Mouse (Mus musculus): ENCODE results near the gene Fiz1. TPM values are rescaled to one million over a fixed set of nuclear protein-coding genes. Genes with fewer than 3 reads are reported as not detected.

Gene Fiz1
- polyA plus RNA-seq, 1 experiment from 2014 or later: 15.6 TPM

- Histone ChIP-seq H3K9ac (no peak overlapping the region), H3K36me3 (replicated peaks) (no peaks in the 10 kb centered on the region), H3K9me3 (replicated peaks) (no peaks in the 10 kb centered on the region), H3K27me3 (peaks cover 100% of the 10 kb centered on the region), H3K27ac (replicated peaks) (no peak overlapping the region), H3K4me3 (replicated peaks) (peak overlapping the region; percentile 44), H3K4me1 (replicated peaks) (peaks cover 27% of the 10 kb centered on the region), H3K4me2 (peak overlapping the region; percentile 47)
- 9% methylated on average over 32 of the region's 32 CpGs for WGBS (ENCODE audit: insufficient replicate concordance)
- no peak for ATAC-seq (ENCODE audit: insufficient read depth)
Observed at GRCm38 (mm10) chr7:5053456-5054179, 39.1 kb upstream of the Fiz1 start.

GRCm38 (mm10) chr7:5052931-5053343 lies 38.4 kb upstream of the Fiz1 start:
- 5% methylated on average over 45 of the region's 45 CpGs for WGBS (ENCODE audit: insufficient replicate concordance)
- ATAC-seq (ENCODE audit: insufficient read depth): no peak
- peaks cover 27% of the 10 kb centered on the region for H3K4me1 ChIP-seq (replicated peaks)
- H3K9me3 ChIP-seq (replicated peaks): no peaks in the 10 kb centered on the region
- H3K9ac ChIP-seq: no peak overlapping the region
- no peaks in the 10 kb centered on the region for H3K36me3 ChIP-seq (replicated peaks)
- peaks cover 98% of the 10 kb centered on the region for H3K27me3 ChIP-seq
- no peak overlapping the region for H3K27ac ChIP-seq (replicated peaks)
- H3K4me2 ChIP-seq: peak overlapping the region; percentile 36
- peak overlapping the region; percentile 14; the same call in 1 of the 2 replicates for H3K4me3 ChIP-seq (replicated peaks)

- H3K36me3 ChIP-seq (replicated peaks): no peaks in the 10 kb centered on the region
- H3K4me3 ChIP-seq (replicated peaks): peak overlapping the region; percentile 61; the same call in 1 of the 2 replicates
- peaks cover 27% of the 10 kb centered on the region for H3K4me1 ChIP-seq (replicated peaks)
- 4% methylated on average over 12 of the region's 12 CpGs for WGBS (ENCODE audit: insufficient replicate concordance)
- no peaks in the 10 kb centered on the region for H3K9me3 ChIP-seq (replicated peaks)
- peaks cover 93% of the 10 kb centered on the region for H3K27me3 ChIP-seq
- no peak overlapping the region for H3K27ac ChIP-seq (replicated peaks)
- ATAC-seq (ENCODE audit: insufficient read depth): no peak
- no peak overlapping the region for H3K9ac ChIP-seq
- H3K4me2 ChIP-seq: 0 out of 2 replicates have a peak overlapping the region, but pooled peaks have one; percentile 36
Observed at GRCm38 (mm10) chr7:5052438-5052837, 37.9 kb upstream of the Fiz1 start.

- H3K27me3 ChIP-seq: peaks cover 84% of the 10 kb centered on the region
- peak; percentile 61 for ATAC-seq (ENCODE audit: insufficient read depth)
- H3K4me3 ChIP-seq (replicated peaks): peak within 1 kb of the TSS; percentile 61
- WGBS (ENCODE audit: insufficient replicate concordance): 1% methylated on average over 65 of the region's 65 CpGs
- H3K27ac ChIP-seq (replicated peaks): no peak within 1 kb of the TSS
- peak within 1 kb of the TSS; percentile 72 for H3K4me2 ChIP-seq
- no peaks in the 10 kb centered on the region for H3K36me3 ChIP-seq (replicated peaks)
- peak within 1 kb of the TSS; percentile 50 for H3K9ac ChIP-seq
- H3K4me1 ChIP-seq (replicated peaks): peaks cover 22% of the 10 kb centered on the region
- no peaks in the 10 kb centered on the region for H3K9me3 ChIP-seq (replicated peaks)
Observed at GRCm38 (mm10) chr7:5051193-5052192, 37.0 kb upstream of the Fiz1 start, which contains the start of gene Zfp580. Zfp580 (plus strand) TSS chr7:5051538.

GRCm38 (mm10) chr7:5047313-5047712 lies 32.8 kb upstream of the Fiz1 start:
- no peak overlapping the region for H3K9ac ChIP-seq
- H3K9me3 ChIP-seq (replicated peaks): no peaks in the 10 kb centered on the region
- H3K27ac ChIP-seq (replicated peaks): no peak overlapping the region
- H3K4me1 ChIP-seq (replicated peaks): peaks cover 12% of the 10 kb centered on the region; the same call in 1 of the 2 replicates
- no peaks in the 10 kb centered on the region for H3K36me3 ChIP-seq (replicated peaks)
- ATAC-seq (ENCODE audit: insufficient read depth): no peak
- no peak overlapping the region for H3K4me2 ChIP-seq
- no peak overlapping the region for H3K4me3 ChIP-seq (replicated peaks)
- 6% methylated on average over 2 of the region's 2 CpGs for WGBS (ENCODE audit: insufficient replicate concordance)
- peaks cover 42% of the 10 kb centered on the region for H3K27me3 ChIP-seq

GRCm38 (mm10) chr7:5046112-5046511 lies 31.6 kb upstream of the Fiz1 start:
- H3K9me3 ChIP-seq (replicated peaks): no peaks in the 10 kb centered on the region
- ATAC-seq (ENCODE audit: insufficient read depth): no peak
- peaks cover 5% of the 10 kb centered on the region; the same call in 1 of the 2 replicates for H3K4me1 ChIP-seq (replicated peaks)
- H3K36me3 ChIP-seq (replicated peaks): no peaks in the 10 kb centered on the region
- WGBS (ENCODE audit: insufficient replicate concordance): 64% methylated on average over 2 of the region's 2 CpGs
- H3K4me2 ChIP-seq: no peak overlapping the region
- peaks cover 30% of the 10 kb centered on the region for H3K27me3 ChIP-seq
- no peak overlapping the region for H3K9ac ChIP-seq
- H3K27ac ChIP-seq (replicated peaks): no peak overlapping the region
- no peak overlapping the region for H3K4me3 ChIP-seq (replicated peaks)

GRCm38 (mm10) chr7:5044981-5045380 lies 30.5 kb upstream of the Fiz1 start:
- Histone ChIP-seq H3K4me3 (replicated peaks) (no peak overlapping the region), H3K27me3 (peaks cover 19% of the 10 kb centered on the region), H3K27ac (replicated peaks) (no peak overlapping the region), H3K4me2 (no peak overlapping the region), H3K9me3 (replicated peaks) (no peaks in the 10 kb centered on the region), H3K4me1 (replicated peaks) (no peaks in the 10 kb centered on the region; the same call in 1 of the 2 replicates), H3K9ac (no peak overlapping the region), H3K36me3 (replicated peaks) (no peaks in the 10 kb centered on the region)
- 24% methylated on average over 2 of the region's 2 CpGs for WGBS (ENCODE audit: insufficient replicate concordance)
- no peak for ATAC-seq (ENCODE audit: insufficient read depth)

- peak overlapping the region; percentile 85 for H3K9ac ChIP-seq
- peaks cover 9% of the 10 kb centered on the region for H3K36me3 ChIP-seq (replicated peaks)
- 21% methylated on average over 5 of the region's 5 CpGs for WGBS (ENCODE audit: insufficient replicate concordance)
- no peaks in the 10 kb centered on the region for H3K27me3 ChIP-seq
- peak overlapping the region; percentile 91 for H3K4me3 ChIP-seq (replicated peaks)
- H3K4me2 ChIP-seq: peak overlapping the region; percentile 81
- no peak for ATAC-seq (ENCODE audit: insufficient read depth)
- peaks cover 23% of the 10 kb centered on the region for H3K4me1 ChIP-seq (replicated peaks)
- H3K27ac ChIP-seq (replicated peaks): peak overlapping the region; percentile 96
- no peaks in the 10 kb centered on the region for H3K9me3 ChIP-seq (replicated peaks)
Observed at GRCm38 (mm10) chr7:5038940-5039339, 24.4 kb upstream of the Fiz1 start.

GRCm38 (mm10) chr7:5038109-5038732 lies 23.7 kb upstream of the Fiz1 start, which contains the start of gene Zfp784:
Zfp784 (minus strand) TSS chr7:5038446.
- no peaks in the 10 kb centered on the region for H3K9me3 ChIP-seq (replicated peaks)
- H3K36me3 ChIP-seq (replicated peaks): peaks cover 16% of the 10 kb centered on the region
- H3K9ac ChIP-seq: peak within 1 kb of the TSS; percentile 85
- peak within 1 kb of the TSS; percentile 81 for H3K4me2 ChIP-seq
- no peaks in the 10 kb centered on the region for H3K27me3 ChIP-seq
- H3K27ac ChIP-seq (replicated peaks): peak within 1 kb of the TSS; percentile 96
- ATAC-seq (ENCODE audit: insufficient read depth): peak; percentile 98
- H3K4me1 ChIP-seq (replicated peaks): peaks cover 23% of the 10 kb centered on the region
- H3K4me3 ChIP-seq (replicated peaks): peak within 1 kb of the TSS; percentile 91
- under 1% methylated on average over 48 of the region's 48 CpGs for WGBS (ENCODE audit: insufficient replicate concordance)

GRCm38 (mm10) chr7:5037467-5037866 lies 23.0 kb upstream of the Fiz1 start:
- no peaks in the 10 kb centered on the region for H3K9me3 ChIP-seq (replicated peaks)
- peak overlapping the region; percentile 91 for H3K4me3 ChIP-seq (replicated peaks)
- no peaks in the 10 kb centered on the region for H3K27me3 ChIP-seq
- 71% methylated on average over 8 of the region's 8 CpGs for WGBS (ENCODE audit: insufficient replicate concordance)
- peaks cover 24% of the 10 kb centered on the region for H3K36me3 ChIP-seq (replicated peaks)
- ATAC-seq (ENCODE audit: insufficient read depth): no peak
- peak overlapping the region; percentile 85; the same call in 1 of the 2 replicates for H3K9ac ChIP-seq
- peaks cover 23% of the 10 kb centered on the region for H3K4me1 ChIP-seq (replicated peaks)
- H3K27ac ChIP-seq (replicated peaks): peak overlapping the region; percentile 96
- peak overlapping the region; percentile 81 for H3K4me2 ChIP-seq

All from liver, embryonic 15.5 days (tissue).